Mouse (Mus musculus) urinary bladder, adult 2 months (tissue): ENCODE data around the gene Gsto2. TPM values are rescaled to one million over a fixed set of nuclear protein-coding genes. Genes with fewer than 3 reads are reported as not detected.
A peak's percentile ranks its signal among the peaks of the same experiment; 100 is the strongest.
"Not testable (repeated sequence)": the region's sequence is repeated elsewhere in the genome, so short reads cannot be mapped to it uniquely, and the experiment has no call there.

ENCODE experiments used
- DNase-seq: peaks from one replicate; pipeline ENCODE4 v3.0.0; 2022; ENCODE audit warnings: low spot score
- polyA plus RNA-seq: library from polyadenylated mRNA; depleted of rRNA; stranded (reverse); fragments of >200 nt; gene quantifications from 2 replicates; pipeline ENCODE4 v1.2.3, GENCODE M21; 2012; rRNA removed

Gene Gsto2
- polyA plus RNA-seq: 4.9 and 7.3 TPM in 2 replicates

DNA sequence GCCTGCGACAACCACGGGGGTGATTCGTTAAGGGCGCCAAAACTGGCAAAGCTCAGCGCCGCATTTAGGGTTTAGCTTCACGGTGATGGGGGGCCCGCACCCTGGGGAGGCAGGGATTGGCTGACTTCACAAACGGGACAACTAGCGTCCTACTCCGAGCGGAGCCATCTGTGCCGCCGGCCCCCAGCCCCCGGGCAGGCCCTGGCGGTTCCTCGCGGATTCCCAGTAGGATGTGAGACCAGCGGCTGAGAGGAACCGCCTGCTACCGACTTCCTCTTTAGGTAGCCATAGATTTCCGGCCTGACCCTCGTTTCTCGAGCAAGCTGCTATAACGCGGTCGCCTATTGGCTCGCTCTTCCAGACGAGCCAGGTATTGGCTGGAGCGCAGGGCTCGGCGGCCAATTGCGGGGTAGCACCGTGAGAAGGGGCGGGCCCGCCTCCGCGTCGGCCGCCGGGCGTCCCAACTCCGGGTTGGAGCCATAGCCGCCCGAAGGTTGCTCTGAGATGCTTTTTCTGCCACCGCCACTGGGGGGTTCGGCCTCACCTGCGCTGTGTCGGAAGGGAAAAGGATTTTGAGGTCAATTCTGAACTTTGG is at the start of gene Gsto2:
Gsto2 (plus strand) TSS at position 182 of the 595 bp plus-strand sequence.
- peak; percentile 83 for DNase-seq

DNA sequence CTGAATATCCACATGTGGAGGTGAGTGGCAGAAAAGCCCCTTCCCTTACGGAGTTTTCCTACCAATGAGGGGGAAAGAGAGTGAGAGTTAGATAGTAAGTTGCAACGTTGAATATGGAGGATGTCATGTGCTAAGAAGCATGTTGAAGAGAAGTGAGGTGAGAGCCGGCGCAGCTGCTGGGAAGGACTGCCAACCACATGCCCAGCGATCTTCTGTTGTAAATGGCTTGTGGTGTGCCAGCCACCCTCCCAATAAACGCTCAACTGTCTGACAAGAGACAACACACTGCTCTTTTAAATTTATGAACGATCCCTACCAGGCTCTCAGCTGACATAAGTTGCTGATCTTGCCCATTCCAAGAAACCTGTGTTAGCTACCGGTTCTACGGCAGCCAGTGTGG is 47.6 kb upstream of the Gsto2 start:
- no peak for DNase-seq

DNA sequence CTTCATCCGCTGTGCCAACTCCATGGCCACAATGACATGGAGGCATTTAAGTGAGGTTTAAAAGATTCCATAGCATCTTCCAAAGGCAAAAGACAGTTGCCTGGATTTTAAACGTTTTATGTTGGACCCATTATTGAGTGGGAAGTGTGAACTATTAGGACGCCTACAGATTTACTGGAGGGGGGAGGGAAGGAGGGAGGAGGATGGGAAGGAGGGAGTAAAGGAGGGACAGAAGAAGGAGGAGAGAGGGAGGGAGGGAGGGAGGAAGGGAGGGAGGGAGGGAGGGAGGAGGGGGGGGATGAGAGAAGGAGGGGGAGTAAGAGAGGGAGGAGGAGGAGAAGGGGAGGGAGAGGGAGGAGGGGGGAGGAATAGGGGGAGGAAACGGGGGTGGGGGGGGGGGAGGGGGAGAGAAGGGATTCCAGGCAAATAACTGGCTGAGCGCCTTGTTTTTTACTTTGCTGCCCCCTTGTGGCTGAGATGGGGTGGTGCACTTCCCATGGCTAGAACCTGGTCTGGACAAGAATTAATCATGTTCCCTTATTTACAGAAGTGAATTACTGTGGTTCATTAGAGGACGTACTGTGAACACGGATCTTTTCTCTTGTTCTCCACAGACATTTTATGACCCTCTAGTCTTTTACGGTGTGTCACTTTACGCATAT is 44.4 kb upstream of the Gsto2 start:
- no peak for DNase-seq

DNA sequence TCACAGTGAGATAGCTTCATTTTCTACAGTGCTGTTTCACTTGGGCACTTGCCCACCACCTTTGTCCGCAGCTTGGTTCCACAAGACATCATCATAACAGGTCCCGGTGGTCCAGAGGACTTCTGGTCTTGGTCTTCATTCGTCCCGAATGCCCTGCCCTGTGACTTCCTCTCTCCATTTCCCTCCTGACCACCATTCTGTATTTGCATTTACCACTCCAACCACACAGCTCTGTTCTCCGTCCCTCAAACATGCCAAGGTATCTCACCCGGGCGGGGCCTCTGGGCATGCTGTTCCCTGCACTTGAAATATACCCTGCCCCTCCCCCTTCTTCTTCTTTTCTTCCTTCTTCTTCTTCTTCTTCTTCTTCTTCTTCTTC is 43.9 kb upstream of the Gsto2 start:
- DNase-seq: no peak

DNA sequence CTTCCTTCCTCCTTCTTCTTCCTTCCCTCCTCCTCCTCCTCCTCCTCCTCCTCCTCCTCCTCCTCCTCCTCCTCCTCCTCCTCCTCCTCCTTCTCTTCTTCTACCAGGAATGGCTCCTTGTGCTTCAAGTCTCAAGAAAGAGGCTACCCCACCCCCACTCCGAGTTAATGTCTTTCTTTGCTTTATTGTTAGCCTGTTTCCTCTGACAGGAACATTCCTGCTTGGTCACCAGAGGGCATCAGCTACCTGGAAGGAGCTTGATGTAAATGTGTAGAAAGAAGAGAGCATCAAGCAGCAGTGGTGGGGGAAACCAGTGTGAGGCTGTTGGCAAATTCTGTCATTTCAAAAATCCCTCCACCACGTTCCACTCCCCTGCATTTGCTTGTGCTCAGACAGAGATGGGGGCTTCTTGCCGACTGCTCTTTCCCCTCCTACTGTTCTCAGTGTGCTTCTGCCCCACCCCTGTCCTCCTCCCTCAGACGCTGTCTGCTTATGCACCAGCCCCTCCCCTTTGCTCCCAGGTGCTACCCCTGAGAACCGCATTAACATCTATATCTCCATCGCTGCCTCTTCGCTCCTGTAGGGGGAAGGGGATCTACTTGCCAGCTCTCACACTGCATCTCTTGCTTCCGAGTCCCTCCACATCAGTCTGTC is 43.1 kb upstream of the Gsto2 start:
- DNase-seq: no peak

DNA sequence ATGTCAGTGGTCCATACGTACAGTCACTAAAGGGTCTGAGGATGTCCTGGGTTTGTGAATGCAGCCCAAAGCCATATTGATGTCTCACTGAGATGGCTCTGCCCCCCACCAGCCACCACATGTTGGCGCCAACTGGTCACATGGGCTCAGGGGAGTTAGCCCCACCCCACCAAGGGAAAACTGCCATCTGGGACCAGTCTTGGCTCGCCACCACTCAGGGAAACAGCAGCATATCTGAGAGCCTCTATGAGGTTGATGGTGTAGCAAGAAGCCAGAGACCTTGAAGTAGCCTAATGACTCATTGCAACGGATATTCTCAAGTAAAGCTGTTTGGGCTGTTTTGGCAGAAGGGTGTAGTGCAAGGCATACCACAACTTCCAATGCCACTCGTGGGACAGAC is 41.3 kb upstream of the Gsto2 start:
- DNase-seq: no peak

DNA sequence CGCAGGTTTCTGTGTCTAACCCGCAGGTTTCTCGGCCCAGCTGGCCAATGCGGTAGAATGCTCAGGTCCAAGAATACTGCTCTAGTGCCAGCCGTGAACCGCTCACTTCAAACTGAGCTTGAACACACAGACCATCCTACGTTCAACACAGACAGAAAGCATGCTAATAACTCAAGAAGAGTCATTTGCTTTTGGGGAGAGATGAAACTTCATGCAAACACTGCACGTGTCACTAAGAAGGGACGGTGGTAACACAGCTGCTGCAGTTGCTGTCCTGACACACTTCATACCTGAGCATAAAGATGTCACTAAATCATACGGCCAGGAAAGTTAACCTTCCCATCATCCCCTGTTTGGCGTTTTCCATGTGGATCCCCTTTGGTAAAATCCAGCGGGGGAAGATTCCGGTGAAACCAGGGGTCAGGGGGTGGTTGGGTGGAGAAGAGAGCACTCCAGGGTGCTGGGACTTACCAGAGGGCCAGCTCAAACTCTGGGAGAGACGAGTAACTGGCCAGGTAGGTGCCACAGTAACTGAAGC is 35.4 kb upstream of the Gsto2 start:
- no peak for DNase-seq

DNA sequence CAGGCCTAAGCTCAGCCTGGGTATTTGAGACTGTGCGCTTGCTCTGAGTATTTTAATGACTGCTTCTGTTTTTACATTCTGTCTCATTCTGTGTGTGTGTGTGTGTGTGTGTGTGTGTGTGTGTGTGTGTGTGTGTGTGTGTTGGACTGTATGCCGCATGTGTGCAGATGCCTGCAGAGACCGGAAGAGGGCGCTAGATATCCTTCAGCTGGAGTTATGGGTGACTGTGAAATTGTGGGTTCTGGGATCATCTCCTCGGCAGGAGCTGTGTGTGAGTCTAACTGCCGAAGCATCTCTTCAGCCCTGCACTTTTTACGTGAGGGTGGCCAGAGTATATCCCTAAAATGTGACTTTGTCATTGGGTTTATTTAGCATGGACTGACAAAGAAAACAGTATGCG is 34.2 kb upstream of the Gsto2 start:
- DNase-seq: no peak

DNA sequence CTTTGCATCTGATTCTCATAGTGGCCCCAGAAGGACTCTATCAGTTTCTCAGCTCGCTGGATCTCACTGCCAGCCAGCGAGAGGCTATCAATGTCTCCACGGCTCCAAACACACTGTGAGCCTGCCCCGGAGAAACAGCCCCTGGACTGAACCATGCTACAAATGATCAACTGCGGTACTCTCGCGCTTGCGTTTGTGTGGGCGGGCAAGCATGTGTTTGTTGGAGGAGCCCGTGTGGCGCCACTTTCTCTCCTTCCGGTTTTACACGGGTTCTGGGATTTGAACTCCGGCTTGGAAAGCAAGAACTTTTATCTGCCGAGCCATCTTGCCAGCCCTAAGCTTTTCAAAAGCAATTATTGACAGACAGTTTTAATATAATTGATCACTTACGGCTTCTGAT is 33.0 kb upstream of the Gsto2 start:
- no peak for DNase-seq

DNA sequence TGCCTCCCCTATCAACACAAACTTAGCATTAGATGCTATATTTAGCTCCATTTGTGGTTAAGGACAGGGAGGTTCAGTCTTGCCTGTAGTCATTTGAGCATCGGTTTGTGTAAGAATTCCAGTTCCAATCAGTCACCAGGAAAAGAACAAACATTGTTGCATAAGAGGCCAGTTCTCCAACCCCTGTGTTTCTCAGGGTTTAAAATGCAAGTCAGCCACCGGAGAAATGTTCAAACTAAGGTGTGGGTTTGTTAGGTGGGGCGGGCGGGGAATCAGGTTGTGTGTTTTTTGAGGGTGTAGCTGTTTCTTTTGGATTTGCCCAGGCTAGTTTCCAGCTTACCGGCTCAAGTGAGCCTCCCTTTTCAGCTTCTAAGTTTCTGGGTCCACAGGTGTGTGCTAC is 30.7 kb upstream of the Gsto2 start:
- DNase-seq: no peak

DNA sequence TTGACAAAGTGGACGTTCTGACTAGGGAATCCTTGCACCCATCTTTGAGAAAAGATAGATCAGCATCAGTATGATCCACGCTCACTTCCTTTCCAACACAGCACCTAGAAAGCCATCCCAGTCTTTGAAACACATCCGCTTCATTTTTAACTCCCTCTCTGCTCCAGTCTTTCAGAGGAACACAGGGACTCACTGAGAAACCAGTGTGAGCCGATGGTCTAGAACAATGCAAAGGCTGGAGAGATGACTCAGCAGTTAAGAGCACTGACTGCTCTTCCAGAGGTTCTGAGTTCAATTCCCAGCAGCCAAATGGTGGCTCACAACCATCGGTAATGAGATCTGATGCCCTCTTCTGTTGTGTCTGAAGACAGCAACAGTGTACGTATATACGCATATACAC is 29.6 kb upstream of the Gsto2 start:
- DNase-seq: no peak

DNA sequence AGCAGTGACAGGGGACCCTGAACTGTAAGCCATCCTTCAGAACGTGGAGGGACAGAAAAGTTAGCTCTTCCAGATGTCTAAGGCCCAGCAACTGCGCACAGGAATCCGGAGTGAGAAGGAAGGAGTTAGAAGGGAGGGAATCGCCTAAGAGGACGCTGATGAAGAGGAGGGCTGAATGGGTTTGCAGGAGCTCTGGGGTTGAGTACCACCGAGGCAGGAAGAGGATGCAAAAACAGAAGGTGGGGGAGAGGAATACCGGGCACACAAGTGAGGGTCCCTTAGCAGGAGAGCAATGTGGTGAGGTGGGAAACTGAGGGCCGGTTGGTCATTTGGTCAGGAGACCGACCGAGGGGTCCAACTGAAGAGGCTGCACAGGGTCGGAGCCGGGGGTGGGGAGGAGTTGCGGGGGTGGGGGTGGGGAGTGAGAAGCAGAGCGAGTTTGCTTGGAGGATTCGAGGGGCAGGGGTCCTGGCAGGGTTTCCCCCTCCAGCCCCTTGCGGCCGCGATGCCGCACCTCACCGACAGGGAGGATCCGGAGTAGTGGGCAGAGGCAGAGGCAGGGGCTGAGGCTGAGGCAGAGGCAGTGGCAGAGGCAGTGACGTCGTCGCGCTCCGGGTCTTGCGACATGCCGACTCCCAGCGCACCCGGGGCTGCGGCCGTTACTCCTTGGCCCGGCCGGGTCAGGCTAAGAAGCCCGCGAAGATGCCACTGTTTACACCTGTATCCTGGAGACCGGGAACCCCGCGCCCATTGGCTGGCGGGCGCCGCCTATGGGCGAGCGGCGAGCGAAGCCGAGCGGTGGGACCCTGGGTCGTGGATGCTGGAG is 28.4 kb upstream of the Gsto2 start:
- no peak for DNase-seq

DNA sequence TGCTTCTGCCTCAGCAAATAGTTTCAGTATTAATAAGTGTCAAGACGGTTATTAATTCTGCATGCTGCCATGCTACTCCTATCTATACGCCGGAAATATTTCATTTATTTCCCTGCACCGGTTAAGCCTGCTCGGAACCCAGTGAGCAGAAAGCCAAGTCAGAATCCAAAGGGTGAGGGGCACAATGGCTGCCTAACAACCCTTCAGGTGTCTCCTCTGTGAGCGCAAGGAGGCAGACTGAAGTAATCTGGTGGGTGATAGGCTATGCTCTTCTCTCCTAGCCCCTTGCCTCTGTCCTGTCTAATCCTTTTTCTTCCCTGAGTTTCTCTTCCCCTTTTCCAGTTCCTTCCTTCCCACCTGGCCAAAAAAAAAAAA is 27.8 kb upstream of the Gsto2 start:
- DNase-seq: no peak

DNA sequence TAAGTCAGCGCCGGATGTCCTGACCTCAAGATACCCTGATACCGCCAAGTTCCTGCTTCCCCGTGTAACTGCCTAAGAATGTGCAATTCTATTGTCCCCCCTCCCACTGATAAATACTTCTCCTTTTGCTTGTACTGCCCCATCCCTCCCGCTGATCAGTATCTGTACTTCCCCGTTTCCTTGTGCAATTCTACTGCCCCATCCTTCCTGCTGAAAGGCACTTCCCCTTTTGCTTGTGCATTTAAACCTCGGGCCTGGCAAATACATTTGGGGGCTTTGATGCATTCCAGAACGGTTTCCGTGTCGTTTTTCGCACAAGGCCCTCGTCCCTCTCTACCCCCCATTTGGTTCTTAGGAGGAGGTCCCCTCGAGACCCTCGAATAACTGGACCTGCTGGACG is 24.1 kb upstream of the Gsto2 start:
- not testable (repeated sequence) for DNase-seq

DNA sequence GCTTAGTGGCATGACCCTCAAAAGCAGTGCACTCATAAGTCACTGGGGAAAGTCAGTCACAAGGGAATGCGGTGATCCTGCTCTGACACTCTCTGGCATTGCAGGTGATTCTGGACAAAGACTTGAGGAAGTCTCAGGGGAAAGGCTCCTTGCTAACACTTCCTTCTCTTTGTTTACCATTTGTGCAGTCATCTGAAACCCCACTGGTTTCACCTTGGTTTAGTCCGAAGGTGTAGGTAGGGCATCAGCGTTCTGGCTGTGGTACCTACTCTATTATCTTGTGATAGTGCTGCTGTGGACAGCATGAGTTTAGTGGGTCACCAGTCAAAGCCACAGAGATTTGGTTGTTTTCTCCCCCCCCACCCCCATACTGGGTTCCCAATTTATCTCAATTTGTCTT is 15.6 kb upstream of the Gsto2 start:
- DNase-seq: no peak

DNA sequence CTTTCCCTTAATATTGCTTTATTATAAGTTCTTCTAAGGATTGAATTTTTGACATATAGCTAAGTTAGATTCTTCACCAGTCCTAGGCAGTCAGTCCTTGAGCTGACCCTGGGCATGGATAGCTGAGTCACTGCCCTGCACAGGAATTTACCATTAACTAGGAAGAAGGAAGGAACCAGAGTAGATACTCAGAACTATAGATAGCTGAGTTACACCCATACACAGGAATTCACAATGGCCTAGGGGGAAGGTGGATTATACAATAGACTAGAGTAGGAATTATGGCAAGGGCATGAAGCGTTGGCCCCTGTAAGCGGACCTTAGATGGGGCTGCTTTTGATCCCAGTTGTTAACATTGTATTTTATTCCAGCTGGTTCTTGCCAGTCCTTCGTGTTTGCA is 13.2 kb upstream of the Gsto2 start:
- not testable (repeated sequence) for DNase-seq

DNA sequence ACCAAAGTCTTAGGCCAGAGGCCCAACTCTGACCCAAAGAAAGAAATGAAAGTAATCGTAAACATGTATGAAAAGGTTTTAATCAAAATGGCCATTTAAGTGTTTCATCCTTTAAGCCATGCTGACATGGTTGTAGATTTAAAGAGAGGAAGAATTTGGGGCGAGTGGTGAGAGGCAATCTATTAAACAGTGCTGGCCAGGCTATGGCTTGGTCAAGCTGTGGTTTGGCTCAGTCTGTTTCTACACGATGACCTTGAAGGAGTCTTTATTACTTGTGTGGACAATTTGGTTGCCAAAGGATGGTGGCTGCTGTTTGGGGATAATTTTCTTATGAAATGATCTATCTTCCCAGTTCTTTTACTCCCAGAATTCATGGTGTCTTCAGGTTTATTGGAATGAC is 12.3 kb upstream of the Gsto2 start:
- DNase-seq: no peak

DNA sequence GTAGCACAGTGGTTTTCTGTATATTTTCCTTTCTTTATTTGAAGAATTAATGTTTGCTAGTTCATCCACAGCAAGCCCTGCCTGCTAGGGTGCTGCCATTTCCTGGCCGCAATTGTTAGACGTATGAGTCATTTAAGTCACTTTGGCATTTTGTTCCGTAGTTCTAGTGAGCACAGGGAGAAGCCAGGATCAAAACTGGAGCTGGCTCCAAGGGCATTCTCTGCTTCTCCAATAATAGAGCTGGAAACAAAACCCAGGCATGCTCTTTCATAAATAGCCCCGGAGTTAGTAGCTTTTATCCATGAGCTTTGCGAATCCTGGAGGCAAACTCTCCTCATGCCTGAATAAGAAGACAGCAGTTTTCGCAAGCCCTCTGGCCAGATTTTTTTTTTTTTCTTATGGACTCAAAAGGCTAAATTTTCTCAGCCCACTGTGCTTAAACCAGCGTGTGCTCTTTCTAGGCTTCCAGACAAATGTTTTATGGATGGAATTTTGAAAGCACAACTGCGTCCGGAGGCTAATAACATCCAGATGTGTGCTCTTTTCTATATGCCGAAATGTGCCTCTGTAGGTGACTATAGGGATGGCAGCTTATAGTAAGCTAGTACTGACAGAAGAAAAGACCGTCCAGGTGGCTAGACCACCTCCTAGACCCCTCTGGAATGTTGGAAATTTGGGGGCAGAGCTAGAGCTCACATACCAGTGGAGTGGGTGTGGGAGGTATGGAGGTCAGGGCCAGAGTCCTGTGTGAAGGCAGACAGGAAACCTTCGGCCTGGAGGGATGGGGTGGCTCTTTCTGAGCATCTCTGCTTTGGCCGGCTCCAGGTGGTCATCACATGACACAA is 11.2 kb upstream of the Gsto2 start:
- DNase-seq: no peak

DNA sequence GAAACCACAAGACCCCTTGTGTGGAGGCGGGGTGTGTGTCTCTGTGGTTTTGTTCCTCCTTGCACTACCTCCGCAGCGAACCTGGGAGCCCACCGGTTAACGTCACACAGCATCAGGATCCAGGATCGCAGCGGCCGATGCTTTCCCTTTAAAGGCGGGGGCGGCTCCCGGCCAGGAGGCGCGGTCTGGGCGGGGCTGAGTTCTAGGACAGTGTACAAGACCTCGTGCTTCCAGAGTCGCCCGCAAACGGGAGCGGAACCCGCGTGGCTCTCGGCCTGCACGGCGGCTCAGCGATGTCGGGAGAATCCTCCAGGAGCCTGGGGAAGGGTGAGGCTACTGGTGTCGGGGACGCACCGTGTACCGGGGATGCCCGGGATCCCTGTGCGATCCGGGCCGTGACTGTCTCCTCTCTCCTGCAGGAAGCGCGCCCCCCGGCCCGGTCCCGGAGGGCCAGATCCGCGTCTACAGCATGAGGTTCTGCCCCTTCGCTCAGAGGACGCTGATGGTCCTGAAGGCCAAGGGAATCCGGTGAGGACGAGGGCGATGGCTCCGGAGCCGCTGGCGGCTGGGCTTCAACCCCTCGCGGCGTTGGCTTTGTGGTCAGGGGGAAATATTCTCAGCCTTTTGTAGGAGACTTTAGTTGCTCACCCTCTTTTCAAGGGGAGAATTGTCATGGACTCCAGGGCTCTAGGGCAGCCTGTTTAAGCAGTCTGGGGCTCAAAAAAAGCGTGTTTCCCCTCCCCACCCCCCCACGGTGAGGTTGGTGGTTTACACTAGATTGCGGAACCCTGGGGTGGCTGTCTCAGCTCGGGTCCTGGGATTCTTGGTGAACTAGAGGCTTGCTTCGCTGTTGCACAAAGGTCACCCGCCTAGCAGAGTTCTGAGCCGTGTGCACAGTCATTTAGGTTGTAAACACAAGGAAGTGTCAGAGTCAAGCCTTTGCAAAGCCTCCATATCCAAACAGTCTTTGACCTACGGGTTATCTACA is 10.2 kb upstream of the Gsto2 start, which contains the start of gene Gsto1:
Gsto1 (plus strand) TSS at position 175 of the 988 bp plus-strand sequence.
- peak; percentile 95 for DNase-seq
